Mouse (Mus musculus) limb, embryonic 15.5 days (tissue): ENCODE data around the gene Smug1. TPM values are rescaled to one million over a fixed set of nuclear protein-coding genes. Genes with fewer than 3 reads are reported as not detected.

ENCODE experiments used
- ATAC-seq: fragments of 200-750 bp; cut with Nextera tagmentation; 2 replicates; pipeline ENCODE4 v1.8.0; 2017; ENCODE audit warnings: low read depth, moderate TSS enrichment; ENCODE audit not compliant: insufficient number of reproducible peaks, low FRiP score, low TSS enrichment
- H3K27ac ChIP-seq: fragments of 300-500 bp; sonication (generic); 2 replicates; pipeline ENCODE4 v1.5.1; 2015; ENCODE audit warnings: moderate library complexity, mild to moderate bottlenecking, inconsistent platforms
- H3K27me3 ChIP-seq: fragments of 300-500 bp; sonication (generic); 2 replicates; pipeline ENCODE4 v1.6.1; 2015; ENCODE audit warnings: inconsistent platforms
- H3K36me3 ChIP-seq: fragments of 300-500 bp; sonication (generic); 2 replicates; pipeline ENCODE4 v1.6.1; 2015; ENCODE audit warnings: inconsistent platforms
- H3K4me1 ChIP-seq: fragments of 300-500 bp; sonication (generic); 2 replicates; pipeline ENCODE4 v1.6.1; 2015; ENCODE audit warnings: inconsistent platforms
- H3K4me2 ChIP-seq: fragments of 300-500 bp; sonication (generic); 2 replicates; pipeline ENCODE4 v1.6.1; 2015; ENCODE audit warnings: mild to moderate bottlenecking, inconsistent platforms
- H3K4me3 ChIP-seq: fragments of 300-500 bp; sonication (generic); 2 replicates; pipeline ENCODE4 v1.5.1; 2015; ENCODE audit warnings: mild to moderate bottlenecking, inconsistent platforms
- H3K9ac ChIP-seq: fragments of 300-500 bp; sonication (generic); 2 replicates; pipeline ENCODE4 v1.6.1; 2015; ENCODE audit warnings: inconsistent platforms
- H3K9me3 ChIP-seq: fragments of 300-500 bp; sonication (generic); 2 replicates; pipeline ENCODE4 v1.6.1; 2016; ENCODE audit warnings: inconsistent platforms
- WGBS: fragments of 180-500 bp; shearing (Covaris S2); methylation state at CpG from one replicate; pipeline ENCODE4 v1.1.7; 2015; 5-methylcytosine and 5-hydroxymethylcytosine counted together
- polyA plus RNA-seq: library from polyadenylated mRNA; unstranded; fragments of >200 nt; fragmentation: Nextera tagmentation; extraction: Ambion mirVana; gene quantifications from 2 replicates; pipeline ENCODE4 v1.2.1, GENCODE M21; 2015

Smug1 gene
- polyA plus RNA-seq, 1 experiment from 2014 or later: 17.0 TPM

- no peak overlapping the region for H3K4me3 ChIP-seq
- ATAC-seq: no peak
- 67% methylated on average over 6 of the region's 6 CpGs for WGBS
Observed at GRCm38 (mm10) chr15:103187803-103188202, 20.9 kb upstream of the Smug1 start.

GRCm38 (mm10) chr15:103185462-103186198, 18.7 kb upstream of the Smug1 start:
- Histone ChIP-seq H3K4me2 (no peak overlapping the region), H3K27ac (no peak overlapping the region)

More at GRCm38 (mm10) chr15:103187803-103188202, 20.9 kb upstream of the Smug1 start:
- no peak overlapping the region for H3K9ac ChIP-seq
- H3K36me3 ChIP-seq: peaks cover 25% of the 10 kb centered on the region
- H3K27ac ChIP-seq: no peak overlapping the region
- H3K27me3 ChIP-seq: peaks cover 7% of the 10 kb centered on the region; the same call in 1 of the 2 replicates
- H3K4me1 ChIP-seq: peaks cover 13% of the 10 kb centered on the region
- H3K4me2 ChIP-seq: no peak overlapping the region
- no peaks in the 10 kb centered on the region for H3K9me3 ChIP-seq

GRCm38 (mm10) chr15:103183651-103184610, 17.0 kb upstream of the Smug1 start:
- Histone ChIP-seq H3K9me3 (no peaks in the 10 kb centered on the region), H3K27ac (no peak overlapping the region), H3K4me1 (peaks cover 21% of the 10 kb centered on the region), H3K4me3 (peak overlapping the region; percentile 40), H3K4me2 (peak overlapping the region; percentile 76), H3K36me3 (no peaks in the 10 kb centered on the region), H3K9ac (no peak overlapping the region), H3K27me3 (peaks cover 27% of the 10 kb centered on the region)
- no peak; the same call in 1 of the 2 replicates for ATAC-seq
- WGBS: 10% methylated on average over 25 of the region's 25 CpGs

More at GRCm38 (mm10) chr15:103185462-103186198, 18.7 kb upstream of the Smug1 start:
- 52% methylated on average over 19 of the region's 19 CpGs for WGBS
- Histone ChIP-seq H3K27me3 (peaks cover 13% of the 10 kb centered on the region; the same call in 1 of the 2 replicates), H3K9me3 (no peaks in the 10 kb centered on the region), H3K9ac (no peak overlapping the region), H3K4me1 (peaks cover 21% of the 10 kb centered on the region), H3K4me3 (no peak overlapping the region), H3K36me3 (peaks cover 9% of the 10 kb centered on the region; the same call in 1 of the 2 replicates)
- no peak for ATAC-seq

GRCm38 (mm10) chr15:103183135-103183534, 16.2 kb upstream of the Smug1 start:
- peaks cover 35% of the 10 kb centered on the region for H3K27me3 ChIP-seq
- H3K4me1 ChIP-seq: peaks cover 21% of the 10 kb centered on the region
- H3K36me3 ChIP-seq: no peaks in the 10 kb centered on the region
- no peak overlapping the region for H3K9ac ChIP-seq
- no peak overlapping the region for H3K27ac ChIP-seq
- ATAC-seq: no peak
- H3K4me2 ChIP-seq: peak overlapping the region; percentile 76
- WGBS: under 1% methylated on average over 21 of the region's 21 CpGs
- H3K9me3 ChIP-seq: no peaks in the 10 kb centered on the region
- H3K4me3 ChIP-seq: peak overlapping the region; percentile 40

- no peaks in the 10 kb centered on the region for H3K9me3 ChIP-seq
- peak overlapping the region; percentile 40 for H3K4me3 ChIP-seq
- under 1% methylated on average over 33 of the region's 48 CpGs for WGBS
- peaks cover 44% of the 10 kb centered on the region for H3K27me3 ChIP-seq
- peaks cover 28% of the 10 kb centered on the region for H3K4me1 ChIP-seq
- H3K27ac ChIP-seq: no peak overlapping the region
- H3K36me3 ChIP-seq: no peaks in the 10 kb centered on the region
- H3K9ac ChIP-seq: no peak overlapping the region
- H3K4me2 ChIP-seq: peak overlapping the region; percentile 76
- peak; percentile 36; the same call in 1 of the 2 replicates for ATAC-seq
Observed at GRCm38 (mm10) chr15:103182166-103182790, 15.4 kb upstream of the Smug1 start.

- Histone ChIP-seq H3K4me3 (no peak overlapping the region), H3K9ac (no peak overlapping the region), H3K36me3 (no peaks in the 10 kb centered on the region), H3K27ac (no peak overlapping the region), H3K9me3 (no peaks in the 10 kb centered on the region), H3K27me3 (peaks cover 63% of the 10 kb centered on the region), H3K4me1 (peaks cover 32% of the 10 kb centered on the region), H3K4me2 (no peak overlapping the region)
- no peak for ATAC-seq
Observed at GRCm38 (mm10) chr15:103180406-103180805, 13.5 kb upstream of the Smug1 start.

GRCm38 (mm10) chr15:103178767-103179166, 11.9 kb upstream of the Smug1 start:
- no peaks in the 10 kb centered on the region for H3K36me3 ChIP-seq
- ATAC-seq: no peak
- no peak overlapping the region for H3K9ac ChIP-seq
- H3K4me1 ChIP-seq: peaks cover 29% of the 10 kb centered on the region
- H3K4me2 ChIP-seq: no peak overlapping the region
- peaks cover 74% of the 10 kb centered on the region for H3K27me3 ChIP-seq
- H3K27ac ChIP-seq: no peak overlapping the region
- no peak overlapping the region for H3K4me3 ChIP-seq
- no peaks in the 10 kb centered on the region for H3K9me3 ChIP-seq
- 67% methylated on average over 1 of the region's 1 CpGs for WGBS

- H3K4me3 ChIP-seq: no peak overlapping the region
- H3K4me2 ChIP-seq: no peak overlapping the region
- 11% methylated on average over 12 of the region's 12 CpGs for WGBS
- H3K9me3 ChIP-seq: no peaks in the 10 kb centered on the region
- peaks cover 78% of the 10 kb centered on the region for H3K27me3 ChIP-seq
- H3K27ac ChIP-seq: no peak overlapping the region
- no peak overlapping the region for H3K9ac ChIP-seq
- peaks cover 23% of the 10 kb centered on the region for H3K4me1 ChIP-seq
- no peaks in the 10 kb centered on the region for H3K36me3 ChIP-seq
- no peak for ATAC-seq
Observed at GRCm38 (mm10) chr15:103178137-103178536, 11.2 kb upstream of the Smug1 start.

GRCm38 (mm10) chr15:103177611-103178041, 10.7 kb upstream of the Smug1 start:
- Histone ChIP-seq H3K27ac (no peak overlapping the region), H3K27me3 (peaks cover 83% of the 10 kb centered on the region), H3K4me3 (no peak overlapping the region), H3K9ac (0 out of 2 replicates have a peak overlapping the region, but pooled peaks have one; percentile 26), H3K4me2 (no peak overlapping the region), H3K9me3 (no peaks in the 10 kb centered on the region), H3K36me3 (no peaks in the 10 kb centered on the region), H3K4me1 (peaks cover 18% of the 10 kb centered on the region)
- 13% methylated on average over 11 of the region's 12 CpGs for WGBS
- ATAC-seq: no peak

- Histone ChIP-seq H3K4me3 (no peak overlapping the region), H3K9ac (no peak overlapping the region), H3K4me2 (no peak overlapping the region), H3K36me3 (no peaks in the 10 kb centered on the region), H3K4me1 (peaks cover 12% of the 10 kb centered on the region), H3K27me3 (peaks cover 90% of the 10 kb centered on the region), H3K9me3 (no peaks in the 10 kb centered on the region), H3K27ac (no peak overlapping the region)
- ATAC-seq: peak; percentile 60
- WGBS: 2% methylated on average over 18 of the region's 18 CpGs
Observed at GRCm38 (mm10) chr15:103176874-103177421, 10.1 kb upstream of the Smug1 start.

- H3K27ac ChIP-seq: no peak overlapping the region
- peaks cover 100% of the 10 kb centered on the region for H3K27me3 ChIP-seq
- ATAC-seq: no peak
- no peak overlapping the region for H3K9ac ChIP-seq
- H3K9me3 ChIP-seq: no peaks in the 10 kb centered on the region
- peaks cover 36% of the 10 kb centered on the region for H3K4me1 ChIP-seq
- no peak overlapping the region for H3K4me2 ChIP-seq
- no peaks in the 10 kb centered on the region for H3K36me3 ChIP-seq
- no peak overlapping the region for H3K4me3 ChIP-seq
- 78% methylated on average over 5 of the region's 5 CpGs for WGBS
Observed at GRCm38 (mm10) chr15:103173251-103173650, 6.4 kb upstream of the Smug1 start.
